Mouse (Mus musculus) skeletal muscle tissue, adult 2 months (tissue): Measurements from ENCODE around the gene Slc25a40.

Source experiments
- DNase-seq: peaks from one replicate; pipeline ENCODE4 v3.0.0-alpha.2; 2012; ENCODE audit warnings: low read depth, low spot score

Slc25a40 gene

GRCm38 (mm10) chr5:8489471-8490110, 66.9 kb downstream of the Slc25a40 start:
- no peak for DNase-seq

- DNase-seq, result no peak
Observed at GRCm38 (mm10) chr5:8491778-8492177, 69.1 kb downstream of the Slc25a40 start.
